Mouse (Mus musculus): Measurements from ENCODE around the gene Ssxa1. TPM values are rescaled to one million over a fixed set of nuclear protein-coding genes. Genes with fewer than 3 reads are reported as not detected.
"Not testable (repeated sequence)": the region's sequence is repeated elsewhere in the genome, so short reads cannot be mapped to it uniquely, and the experiment has no call there.

Gene Ssxa1
- not detected for total RNA-seq (2021)
- long read RNA-seq, experiment 1 = 0 reads
- long read RNA-seq, experiment 2 = 0 reads

- DNase-seq = no peak
These were observed at the start of gene Ssxa1 for GRCm38 (mm10) chrX:21115520-21115919. TSS of gene Ssxa1 (plus strand) at chrX:21115820.

GRCm38 (mm10) chrX:21068106-21068505, 47.5 kb upstream of the Ssxa1 start, which contains the start of gene Spaca5:
TSS of gene Spaca5 (plus strand) at chrX:21068406.
- no peak for DNase-seq

GRCm38 (mm10) chrX:21088645-21088982, 27.0 kb upstream of the Ssxa1 start:
- DNase-seq = no peak

- DNase-seq = peak; percentile 76 to 80
These were observed 26.4 kb upstream of the Ssxa1 start, which contains the start of gene Zfp300 for GRCm38 (mm10) chrX:21088983-21089866. TSS of gene Zfp300 (minus strand) at chrX:21089527.

GRCm38 (mm10) chrX:21089867-21090239, 25.8 kb upstream of the Ssxa1 start:
- no peak for DNase-seq

- not testable (repeated sequence) for DNase-seq
These were observed 31.1 kb downstream of the Ssxa1 start for GRCm38 (mm10) chrX:21146675-21147074.

Other genes with a start within 250 kb of the Ssxa1 start
- 10 to 100 TPM; 21.1 to 37.5 TPM for gene Timp1, start 245.7 kb upstream of the Ssxa1 start, total RNA-seq (2021)
- 1 to 10 TPM; 6.4 to 7.9 TPM for gene Syn1, start 194.8 kb upstream of the Ssxa1 start, total RNA-seq (2021)
- gene Cfp, start 184.3 kb upstream of the Ssxa1 start, total RNA-seq (2021) = 10 to 100 TPM in 1 of 2 experiments, 1 to 10 TPM in 1; 7.0 to 13.7 TPM
- gene Elk1, start 165.2 kb upstream of the Ssxa1 start, total RNA-seq (2021) = 10 to 100 TPM; 12.2 to 14.9 TPM
- 10 to 100 TPM; 35.2 to 39.3 TPM for gene Uxt, start 153.8 kb upstream of the Ssxa1 start, total RNA-seq (2021)
- gene Zfp182, start 53.5 kb upstream of the Ssxa1 start, total RNA-seq (2021) = 1 to 10 TPM; 6.8 to 7.9 TPM
- not detected for gene Spaca5, start 47.4 kb upstream of the Ssxa1 start, total RNA-seq (2021)
- 1 to 10 TPM; 1.3 to 2.0 TPM for gene Zfp300, start 26.3 kb upstream of the Ssxa1 start, total RNA-seq (2021)
- gene Gm21876, start 59.8 kb downstream of the Ssxa1 start, total RNA-seq (2021) = not detected